Mouse (Mus musculus) C2C12 (cell line): ENCODE measurements around the gene Cntfr.

Source experiments
- CTCF ChIP-seq: IDR thresholded peaks from one replicate; pipeline ENCODE4 v1.5.1; 2011; ENCODE audit not compliant: control insufficient read depth, insufficient read depth, insufficient read length
- MAX ChIP-seq: IDR thresholded peaks from one replicate; pipeline ENCODE4 v1.6.1; 2011; ENCODE audit warnings: mild to moderate bottlenecking, control low read depth
- MYOG ChIP-seq: IDR thresholded peaks from one replicate; pipeline ENCODE4 v1.6.1; 2011; ENCODE audit not compliant: control insufficient read depth, insufficient read length; ENCODE audit errors: extremely low read depth

DNA sequence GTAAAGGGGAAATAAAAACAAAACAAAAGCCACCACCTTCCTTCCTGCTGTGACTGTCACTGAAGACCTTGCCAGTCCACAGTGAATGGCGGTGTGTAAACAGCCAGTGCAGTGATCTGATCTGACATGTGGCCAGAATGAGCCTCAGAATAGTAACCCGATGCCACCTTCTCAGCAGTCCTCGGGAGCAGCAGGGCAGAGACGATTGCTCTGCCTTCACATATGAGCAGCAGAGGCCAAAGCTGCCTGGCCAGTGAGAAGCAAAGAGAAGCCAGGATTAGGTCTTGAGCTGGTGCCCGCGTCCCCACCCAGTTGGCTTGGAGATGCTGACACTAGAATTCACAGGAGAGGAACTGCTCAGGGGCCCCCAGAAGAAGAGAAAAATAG, 86.3 kb downstream of the Cntfr start:
- TF ChIP-seq CTCF, result no peak
- no peak for TF ChIP-seq MYOG
- TF ChIP-seq MAX, result no peak
